Mouse (Mus musculus) CH12.LX (cell line): ENCODE measurements at regions not wholly inside any gene's neighbourhood (a gene's known extent, or its start where the extent isn't known, plus 50 kb on each side); places are given as distances from the start of the nearest gene placed in this dataset.

Source experiments
- CHD2 ChIP-seq: IDR thresholded peaks from 2 replicates; pipeline ENCODE4 v1.6.1; 2011; ENCODE audit warnings: low read length, improper control_type of control experiment
- CTCF ChIP-seq, 2 experiments: IDR thresholded peaks in 1 of 2; conservative IDR thresholded peaks in 1 of 2; 2 replicates each; pipeline ENCODE4 v1.5.1; 2011 to 2012; ENCODE audit warnings: low read depth in 2 of 2, low read length in 2 of 2, improper control_type of control experiment in 1 of 2, inconsistent platforms in 1 of 2, mild to moderate bottlenecking in 1 of 2, moderate library complexity in 1 of 2
- EP300 ChIP-seq: IDR thresholded peaks from 2 replicates; pipeline ENCODE4 v1.6.1; 2011; ENCODE audit warnings: low read length, improper control_type of control experiment
- IRF4 ChIP-seq: IDR thresholded peaks from 2 replicates; pipeline ENCODE4 v1.6.1; 2014; ENCODE audit warnings: low read depth, mild to moderate bottlenecking, inconsistent platforms, low read length, improper control_type of control experiment
- MAZ ChIP-seq: IDR thresholded peaks from 2 replicates; pipeline ENCODE4 v1.6.1; 2012; ENCODE audit warnings: low read depth, mild to moderate bottlenecking, inconsistent platforms, low read length, improper control_type of control experiment, moderate library complexity
- NELFE ChIP-seq: IDR thresholded peaks from 2 replicates; pipeline ENCODE4 v1.6.1; 2011; ENCODE audit warnings: low read depth, low read length, improper control_type of control experiment
- POLR2A ChIP-seq: IDR thresholded peaks from 2 replicates; pipeline ENCODE4 v1.6.1; 2011; ENCODE audit warnings: low read depth, mild to moderate bottlenecking, improper control_type of control experiment, low read length
- SIN3A ChIP-seq: IDR thresholded peaks from 2 replicates; pipeline ENCODE4 v1.6.1; 2012; ENCODE audit warnings: low read length, improper control_type of control experiment, inconsistent platforms
- SMC3 ChIP-seq: IDR thresholded peaks from 2 replicates; pipeline ENCODE4 v1.6.1; 2011; ENCODE audit warnings: low read depth, low read length, improper control_type of control experiment
- TCF12 ChIP-seq: IDR thresholded peaks from 2 replicates; pipeline ENCODE4 v1.6.1; 2014; ENCODE audit warnings: low read depth, mild to moderate bottlenecking, inconsistent platforms, low read length, improper control_type of control experiment
- USF1 ChIP-seq: IDR thresholded peaks from 2 replicates; pipeline ENCODE4 v1.6.1; 2014; ENCODE audit warnings: low read depth, mild to moderate bottlenecking, inconsistent platforms, low read length, improper control_type of control experiment
- ZMIZ1 ChIP-seq: IDR thresholded peaks from 2 replicates; pipeline ENCODE4 v1.6.1; 2012; ENCODE audit warnings: low read depth, mild to moderate bottlenecking, inconsistent platforms, low read length, improper control_type of control experiment

- TF ChIP-seq CTCF (conservative IDR thresholded peaks at IDR 0.05 in 1 of 2, IDR thresholded peaks at IDR 0.05 in 1 of 2; ENCODE audit: low read depth in 2 of 2, low read length in 2 of 2) (no peak), USF1 (no peak), SMC3 (no peak), SIN3A (no peak), POLR2A (no peak), CHD2 (no peak), IRF4 (no peak), EP300 (no peak), ZMIZ1 (no peak), MAZ (no peak), TCF12 (no peak), NELFE (no peak)
These were observed 158.2 kb upstream of the A530016L24Rik start for GRCm38 (mm10) chr12:112331061-112331460.
